18 mouse cellular contexts compared by ENCODE assay signal in genomic region chr7:47034785-47035384, GRCm38 (mm10). TPM values are rescaled to one million over a fixed set of nuclear protein-coding genes. Genes with fewer than 3 reads are reported as not detected.
DNase-seq lines count a peak whose midpoint lies in the region; ATAC-seq lines count a peak whose summit lies in the region.
"Had no signal": no experiment of that assay in that cellular context is flagged by ENCODE, and none has a peak within 500 bp of the region (broad histone marks: within the 10 kb centered on the region; RNA-seq: fewer than 3 reads in every experiment).

No protein-coding gene starts in this region.

- peak; percentile 64 for ATAC-seq in granulocyte monocyte progenitor cell, adult 5-6 weeks (replicated peaks; ENCODE audit: poor library complexity, severe bottlenecking)
- 0 out of 2 replicates have a peak, but pooled peaks have one; percentile 50 for ATAC-seq in monocyte, adult 5-6 weeks (replicated peaks; ENCODE audit: insufficient number of reproducible peaks, low FRiP score, low TSS enrichment, poor library complexity, severe bottlenecking)
- ATAC-seq: forebrain, embryonic 13.5 days; forebrain, postnatal 0 days had no signal

- peak; percentile 71 for DNase-seq in kidney, adult 9 months
- no peak for DNase-seq in kidney, adult 11 months
- DNase-seq in 416B (ENCODE audit: low read depth) = peak; percentile 49
- DNase-seq in urinary bladder, postnatal 14 days (ENCODE audit: low spot score) = no peak
- no peak for DNase-seq in gastrocnemius, postnatal 4 days (ENCODE audit: low spot score in 2 of 2)
- DNase-seq: adrenal gland, adult 2 months; adrenal gland, postnatal 25 days; cerebellum, adult 2 months; cerebellum, postnatal 10 days; forebrain, postnatal 0 days; gastrocnemius, postnatal 14 days; heart, adult 18-20 months had no signal

RNA-seq across cellular contexts. Expression of gene Tmem86a, which starts 15.5 kb away (rescaled TPM):
- total RNA-seq in granulocyte monocyte progenitor cell, adult 5-6 weeks (2014; fragmentation: Nextera tagmentation) = 1.8 and 4.2 TPM in 2 replicates
- 0.99 and 2.7 TPM in 2 replicates for total RNA-seq in granulocyte monocyte progenitor cell, adult 5-6 weeks (2017)
- total RNA-seq in monocyte, adult 5-6 weeks (2017) = 3.2 to 7.5 TPM (median 4.8 TPM) in 3 replicates
- total RNA-seq in gastrocnemius, postnatal 4 days (2021) = 1 to 10 TPM; 9.4 to 9.5 TPM

RNA-seq across cellular contexts. Expression of gene Spty2d1, which starts 26.7 kb away (rescaled TPM):
- 18.9 and 24.6 TPM in 2 replicates for total RNA-seq in granulocyte monocyte progenitor cell, adult 5-6 weeks (2014; fragmentation: Nextera tagmentation)
- 24.6 and 26.6 TPM in 2 replicates for total RNA-seq in granulocyte monocyte progenitor cell, adult 5-6 weeks (2017)
- 84.5 to 99.8 TPM (median 97.7 TPM) in 3 replicates for total RNA-seq in monocyte, adult 5-6 weeks (2017)
- 10 to 100 TPM; 18.2 to 20.7 TPM for total RNA-seq in gastrocnemius, postnatal 4 days (2021)

RNA-seq across cellular contexts. Expression of gene Gm9999, which starts 51.5 kb away (rescaled TPM):
- total RNA-seq in granulocyte monocyte progenitor cell, adult 5-6 weeks (2014; fragmentation: Nextera tagmentation) = not detected in 2 replicates
- not detected in 2 replicates for total RNA-seq in granulocyte monocyte progenitor cell, adult 5-6 weeks (2017)
- not detected in 3 replicates for total RNA-seq in monocyte, adult 5-6 weeks (2017)
- not detected for total RNA-seq in gastrocnemius, postnatal 4 days (2021)
- total RNA-seq: adrenal gland, adult 2 months; adrenal gland, postnatal 25 days; ES-E14; forebrain, postnatal 0 days; gastrocnemius, adult 18-20 months; gastrocnemius, postnatal 14 days; heart, adult 18-20 months; heart, postnatal 25 days had no signal

Comparison
In these comparisons a context has a peak if more than half of its experiments do, and no peak if none do; other contexts are left out.
1. DNase-seq: peak in kidney, adult 9 months (single experiment) and 416B (single experiment); none in kidney, adult 11 months (single experiment), urinary bladder, postnatal 14 days (single experiment) and gastrocnemius, postnatal 4 days (0 of 2).